Comparison of ENCODE assay signal across 1 mouse cellular context in the genomic region with DNA sequence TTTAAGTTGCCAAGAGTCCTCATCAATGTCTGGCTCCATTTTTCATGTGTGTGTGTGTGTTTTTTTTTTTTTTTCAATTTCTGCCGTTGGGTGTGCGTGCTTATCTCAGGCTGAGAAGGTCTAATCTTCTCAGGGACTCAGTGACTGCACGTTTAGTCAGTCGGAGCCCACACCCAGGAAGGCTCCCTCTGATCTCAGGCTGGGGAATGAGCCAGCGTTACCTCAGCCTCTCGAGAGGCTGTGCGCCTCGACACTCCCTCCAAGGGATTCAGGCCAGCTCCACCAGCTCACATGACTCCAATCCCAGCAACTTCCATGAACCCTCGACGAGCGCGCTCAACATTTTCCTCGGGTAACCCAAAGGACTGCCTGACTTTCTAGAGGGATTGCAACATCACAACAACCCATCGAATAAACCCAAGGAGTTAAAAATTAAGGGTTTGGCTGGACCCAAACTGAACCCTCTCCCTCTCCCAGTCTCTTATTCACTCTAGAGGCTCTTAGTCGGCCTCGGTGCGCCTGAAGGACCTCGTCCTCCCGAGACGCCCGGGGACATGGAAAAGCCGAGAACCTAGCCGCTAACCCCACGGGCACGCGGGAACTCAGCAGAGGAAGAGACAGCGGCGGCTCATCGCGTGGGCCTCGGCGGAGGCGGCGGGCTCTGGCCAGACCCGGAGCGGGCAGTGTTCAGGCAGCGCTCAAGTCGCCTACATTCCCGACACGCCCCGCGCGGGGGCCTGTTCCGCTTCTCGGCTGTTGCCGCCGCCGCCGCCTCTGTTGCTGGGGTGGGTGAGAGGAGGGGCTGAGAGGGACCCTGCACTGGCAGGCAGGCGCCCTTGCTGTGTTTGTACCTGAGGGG.
A peak's percentile ranks its signal among the peaks of the same experiment; 100 is the strongest.
TF ChIP-seq lines count a peak whose summit lies in the region.

TSS of gene Stam (plus strand) at position 737 of the 859 bp plus-strand sequence.

TF ChIP-seq in CH12.LX, 34 proteins besides CTCF, POLR2A, EP300 and RAD21 (continued from another document):
- TF ChIP-seq NRF1 (IDR thresholded peaks at IDR 0.05; ENCODE audit: low read depth, low read length) (no peak), JUND (conservative IDR thresholded peaks at IDR 0.05; ENCODE audit: low read depth, low read length) (no peak), USF1 (IDR thresholded peaks at IDR 0.05; ENCODE audit: low read depth, low read length) (no peak; the same call in 1 of the 2 replicates), CHD2 (IDR thresholded peaks at IDR 0.05; ENCODE audit: low read length) (no peak), KAT2A (IDR thresholded peaks at IDR 0.05; ENCODE audit: insufficient replicate concordance, low read length) (peak; percentile 46; the same call in 1 of the 2 replicates), MEF2A (IDR thresholded peaks at IDR 0.05; ENCODE audit: borderline replicate concordance, low read depth, low read length) (no peak; the same call in 1 of the 2 replicates), ZC3H11A (IDR thresholded peaks at IDR 0.05; ENCODE audit: low read depth, low read length) (no peak), RCOR1 (conservative IDR thresholded peaks at IDR 0.05; ENCODE audit: low read depth, low read length) (no peak), USF2 (conservative IDR thresholded peaks at IDR 0.05; ENCODE audit: low read depth, low read length) (no peak), ZMIZ1 (IDR thresholded peaks at IDR 0.05; ENCODE audit: low read depth, low read length) (peak; percentile 52), MXI1 (IDR thresholded peaks at IDR 0.05; ENCODE audit: low read depth, low read length) (no peak), JUN (IDR thresholded peaks at IDR 0.05; ENCODE audit: insufficient read depth, low read depth, low read length) (no peak), IRF4 (IDR thresholded peaks at IDR 0.05; ENCODE audit: low read depth, low read length) (0 out of 2 replicates have a peak, but pooled peaks have one; percentile 20), GABPA (IDR thresholded peaks at IDR 0.05; ENCODE audit: insufficient replicate concordance, low read depth, low read length) (no peak; the same call in 1 of the 2 replicates), E2F4 (IDR thresholded peaks at IDR 0.05; ENCODE audit: insufficient replicate concordance, low read depth, low read length) (no peak), MYC (IDR thresholded peaks at IDR 0.05; ENCODE audit: low read depth, low read length) (no peak; the same call in 1 of the 2 replicates), POLR2AphosphoS2 (IDR thresholded peaks at IDR 0.05; ENCODE audit: low read depth, low read length) (peak; percentile 52; the same call in 1 of the 2 replicates), CHD1 (IDR thresholded peaks at IDR 0.05; ENCODE audit: low read depth, low read length) (no peak), ELF1 (IDR thresholded peaks at IDR 0.05; ENCODE audit: low read depth, low read length) (peak; percentile 70), MAX (IDR thresholded peaks at IDR 0.05; ENCODE audit: low read length) (peak; percentile 99), SMC3 (IDR thresholded peaks at IDR 0.05; ENCODE audit: low read depth, low read length) (no peak)
